Mouse (Mus musculus) adipose tissue, adult 10 weeks (tissue): Measurements from ENCODE around the gene Serpina3n. TPM values are rescaled to one million over a fixed set of nuclear protein-coding genes. Genes with fewer than 3 reads are reported as not detected.

Experiments
- polyA plus RNA-seq: library from polyadenylated mRNA; stranded (reverse); fragments of 350-450 nt; fragmentation: Illumina TruSeq; extraction: RNeasy Lipid Tissue Mini Kit (QIAGEN cat#74804); gene quantifications from one replicate; pipeline ENCODE4 v1.2.3, GENCODE M21; 2014; ENCODE audit warnings: low read depth, low replicate concordance

The Serpina3n gene
- 177 TPM for polyA plus RNA-seq

GRCm38 (mm10) chr12:104406454-104406885 lies at the start of gene Serpina3n:
Serpina3n (plus strand) TSS chr12:104406729.

Other genes with a start within 250 kb of the Serpina3n start
- 0.61 TPM for gene Serpina3f, start 192.2 kb upstream of the Serpina3n start, polyA plus RNA-seq
- gene Serpina3g, start 170.5 kb upstream of the Serpina3n start, polyA plus RNA-seq, result 3.7 TPM
- gene Serpina3i, start 143.6 kb upstream of the Serpina3n start, polyA plus RNA-seq, result 0.86 TPM
- 0.55 TPM for gene Serpina3j, start 92.2 kb upstream of the Serpina3n start, polyA plus RNA-seq
- 4.6 TPM for gene Serpina3k, start 68.2 kb upstream of the Serpina3n start, polyA plus RNA-seq
- 3.7 TPM for gene Serpina3m, start 68.2 kb upstream of the Serpina3n start, polyA plus RNA-seq
- gene Gsc, start 66.6 kb downstream of the Serpina3n start, polyA plus RNA-seq, result 0.25 TPM